Mouse (Mus musculus) CH12.LX (cell line): ENCODE data around the gene Fuz. TPM values are rescaled to one million over a fixed set of nuclear protein-coding genes. Genes with fewer than 3 reads are reported as not detected.

ENCODE experiments used
- DNase-seq: peaks from one replicate; pipeline ENCODE4 v3.0.0-alpha.2; 2013; ENCODE audit errors: extremely low read depth
- H3K27ac ChIP-seq: 2 replicates; pipeline ENCODE4 v1.5.1; 2012; ENCODE audit warnings: low read depth, mild to moderate bottlenecking, control low read depth, moderate library complexity; ENCODE audit not compliant: insufficient read depth
- H3K27me3 ChIP-seq: replicated peaks from 2 replicates; pipeline ENCODE3; 2012; ENCODE audit warnings: inconsistent platforms
- H3K36me3 ChIP-seq, 2 experiments: replicated peaks in 1 of 2; 2 replicates each; pipeline versions ENCODE3 to v1.6.1; 2012; ENCODE audit warnings: inconsistent platforms in 1 of 2, low read length in 1 of 2, mild to moderate bottlenecking in 1 of 2, mixed read lengths in 1 of 2, moderate library complexity in 1 of 2; ENCODE audit not compliant: control insufficient read depth in 1 of 2, insufficient read depth in 1 of 2
- H3K4me1 ChIP-seq, 2 experiments: 2 replicates each; pipeline ENCODE4 v1.6.1; 2012; ENCODE audit warnings: inconsistent platforms in 1 of 2, moderate library complexity in 1 of 2; ENCODE audit not compliant: insufficient read depth in 2 of 2, control insufficient read depth in 1 of 2
- H3K4me2 ChIP-seq: 2 replicates; pipeline ENCODE4 v1.6.1; 2012; ENCODE audit warnings: low read depth, mild to moderate bottlenecking, control low read depth; ENCODE audit not compliant: poor library complexity, insufficient read depth, severe bottlenecking
- H3K4me3 ChIP-seq, 3 experiments: fragments of 150-350 bp in 1 of 3; sonication (generic) in 1 of 3; replicated peaks in 1 of 3; 2 replicates each; pipeline versions ENCODE3 to v1.5.1; 2011 to 2012; ENCODE audit warnings: low read depth in 2 of 3, low read length in 2 of 3, mild to moderate bottlenecking in 2 of 3, moderate library complexity in 2 of 3, control low read depth in 1 of 3, improper control_type of control experiment in 1 of 3, inconsistent platforms in 1 of 3, mixed read lengths in 1 of 3; ENCODE audit not compliant: poor library complexity in 1 of 3
- H3K79me2 ChIP-seq: replicated peaks from 2 replicates; pipeline ENCODE4 v1.6.1; 2012; ENCODE audit warnings: mild to moderate bottlenecking, moderate library complexity; ENCODE audit not compliant: control insufficient read depth, poor library complexity, insufficient read depth, severe bottlenecking; ENCODE audit errors: extremely low read depth
- H3K9ac ChIP-seq: 2 replicates; pipeline ENCODE4 v1.6.1; 2012; ENCODE audit warnings: low read depth, mild to moderate bottlenecking, control low read depth, moderate library complexity; ENCODE audit not compliant: insufficient read depth
- H3K9me3 ChIP-seq: replicated peaks from 2 replicates; pipeline ENCODE3; 2012; ENCODE audit warnings: low read length, inconsistent platforms, mixed read lengths
- CHD1 ChIP-seq: IDR thresholded peaks from 2 replicates; pipeline ENCODE4 v1.6.1; 2012; ENCODE audit warnings: low read depth, low read length, improper control_type of control experiment, inconsistent platforms
- CHD2 ChIP-seq: IDR thresholded peaks from 2 replicates; pipeline ENCODE4 v1.6.1; 2011; ENCODE audit warnings: low read length, improper control_type of control experiment
- ELF1 ChIP-seq: IDR thresholded peaks from 2 replicates; pipeline ENCODE4 v1.6.1; 2014; ENCODE audit warnings: low read depth, mild to moderate bottlenecking, inconsistent platforms, low read length, improper control_type of control experiment
- EP300 ChIP-seq: IDR thresholded peaks from 2 replicates; pipeline ENCODE4 v1.6.1; 2011; ENCODE audit warnings: low read length, improper control_type of control experiment
- KAT2A ChIP-seq: IDR thresholded peaks from 2 replicates; pipeline ENCODE4 v1.6.1; 2012; ENCODE audit warnings: low read length, improper control_type of control experiment, inconsistent platforms; ENCODE audit not compliant: insufficient replicate concordance
- MAX ChIP-seq: IDR thresholded peaks from 2 replicates; pipeline ENCODE4 v1.6.1; 2011; ENCODE audit warnings: low read length, improper control_type of control experiment
- MAZ ChIP-seq: IDR thresholded peaks from 2 replicates; pipeline ENCODE4 v1.6.1; 2012; ENCODE audit warnings: low read depth, mild to moderate bottlenecking, inconsistent platforms, low read length, improper control_type of control experiment, moderate library complexity
- MEF2A ChIP-seq: IDR thresholded peaks from 2 replicates; pipeline ENCODE4 v1.6.1; 2014; ENCODE audit warnings: low read depth, mild to moderate bottlenecking, inconsistent platforms, low read length, improper control_type of control experiment, borderline replicate concordance
- MYC ChIP-seq: IDR thresholded peaks from 2 replicates; pipeline ENCODE4 v1.6.1; 2011; ENCODE audit warnings: low read depth, mild to moderate bottlenecking, improper control_type of control experiment, low read length
- NRF1 ChIP-seq: IDR thresholded peaks from 2 replicates; pipeline ENCODE4 v1.6.1; 2014; ENCODE audit warnings: low read depth, mild to moderate bottlenecking, inconsistent platforms, low read length, improper control_type of control experiment, moderate library complexity
- POLR2A ChIP-seq: IDR thresholded peaks from 2 replicates; pipeline ENCODE4 v1.6.1; 2011; ENCODE audit warnings: low read depth, mild to moderate bottlenecking, improper control_type of control experiment, low read length
- SIN3A ChIP-seq: IDR thresholded peaks from 2 replicates; pipeline ENCODE4 v1.6.1; 2012; ENCODE audit warnings: low read length, improper control_type of control experiment, inconsistent platforms
- TBP ChIP-seq: conservative IDR thresholded peaks from 2 replicates; pipeline ENCODE4 v1.6.1; 2011; ENCODE audit warnings: low read depth, low read length, improper control_type of control experiment
- UBTF ChIP-seq: IDR thresholded peaks from 2 replicates; pipeline ENCODE4 v1.6.1; 2012; ENCODE audit warnings: low read depth, mild to moderate bottlenecking, inconsistent platforms, low read length, improper control_type of control experiment, moderate library complexity
- USF2 ChIP-seq: conservative IDR thresholded peaks from 2 replicates; pipeline ENCODE4 v1.6.1; 2011; ENCODE audit warnings: low read depth, low read length, improper control_type of control experiment
- ZC3H11A ChIP-seq: IDR thresholded peaks from 2 replicates; pipeline ENCODE4 v1.6.1; 2012; ENCODE audit warnings: low read depth, mild to moderate bottlenecking, inconsistent platforms, low read length, improper control_type of control experiment
- ZNF384 ChIP-seq: IDR thresholded peaks from 2 replicates; pipeline ENCODE4 v1.6.1; 2012; ENCODE audit warnings: low read depth, low read length, improper control_type of control experiment, inconsistent platforms
- dilution Hi-C: fragments of 300-500 bp; cut with MboI; formaldehyde crosslinking; loops from 2 replicates; pipeline ENCODE4 v1.14.3; 2020; ENCODE audit warnings: low sequenced_read_pairs; ENCODE audit not compliant: extremely low pct_unique_long_range_greater_than_20kb, extremely low pct_ligation_motif_present
- in situ Hi-C: fragments of 300-500 bp; cut with MboI; formaldehyde crosslinking; loops from 3 replicates; pipeline ENCODE4 v1.14.3; 2019; ENCODE audit warnings: low sequenced_read_pairs, low pct_ligation_motif_present, low pct_unique_long_range_greater_than_20kb, mixed read lengths
- polyA plus RNA-seq: library from polyadenylated mRNA; unstranded; fragments of >175 nt; gene quantifications from 2 replicates; pipeline ENCODE4 v1.2.1, GENCODE M21; 2012; ENCODE audit warnings: low read depth; ENCODE audit not compliant: insufficient read length
- total RNA-seq, 2 experiments: library from RNA; depleted of rRNA; stranded (reverse); fragments of 300-350 nt in 1 of 2; fragments of >200 nt in 1 of 2; gene quantifications; 2 replicates each; pipeline ENCODE4 v1.2.3; 2012 to 2014

The Fuz gene
- total and polyA plus RNA-seq, 3 experiments = 16.7 to 17.1 (median 16.9) TPM

DNA sequence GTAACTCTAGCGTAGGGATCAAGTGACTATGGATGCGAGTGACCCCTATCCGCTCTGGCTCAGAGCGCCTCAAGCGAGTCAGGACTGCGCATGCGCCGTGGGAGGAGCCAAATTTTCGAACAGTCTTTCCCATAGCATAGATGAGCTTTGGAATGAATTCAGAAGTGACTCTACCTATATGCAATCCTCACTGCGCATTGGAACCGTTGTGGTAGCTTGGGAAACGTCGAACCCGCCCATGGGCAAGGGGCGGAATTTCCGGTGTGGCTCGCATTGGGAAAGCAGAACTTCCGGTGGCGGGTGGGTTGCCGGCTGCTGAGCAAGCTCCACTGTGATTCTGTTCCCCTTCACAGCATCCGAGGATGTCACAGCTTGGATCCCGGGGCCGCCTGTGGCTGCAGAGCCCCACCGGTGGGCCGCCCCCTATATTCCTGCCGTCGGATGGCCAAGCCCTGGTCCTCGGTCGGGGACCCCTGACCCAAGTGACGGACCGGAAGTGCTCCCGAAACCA lies 38.8 kb upstream of the Fuz start, which contains the start of gene Pnkp (continued):
- TF ChIP-seq CHD1 (no peak), USF2 (no peak), ZC3H11A (no peak), POLR2A (peak; percentile 79), MYC (peak; percentile 39; the same call in 1 of the 2 replicates), ELF1 (peak; percentile 83)

DNA sequence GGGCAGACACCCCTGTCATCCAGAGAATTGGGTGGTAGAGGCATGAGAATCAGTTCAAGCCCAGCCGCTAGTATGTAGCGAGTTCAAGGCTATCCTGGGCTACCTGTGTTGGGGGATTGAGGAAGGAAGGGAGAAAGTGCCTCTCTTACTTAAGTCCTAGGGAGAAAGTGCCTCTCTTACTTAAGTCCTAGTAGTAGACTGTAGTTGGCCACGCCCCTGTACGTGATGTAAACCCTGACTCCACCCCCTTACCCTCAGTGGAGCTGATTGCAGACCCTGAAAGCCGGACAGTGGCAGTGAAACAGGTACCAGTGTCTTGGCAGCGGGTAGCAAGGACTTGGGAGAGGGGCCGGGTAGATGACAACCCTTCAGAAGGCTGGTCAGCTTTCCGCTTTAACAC lies 38.0 kb upstream of the Fuz start:
- H3K27me3 ChIP-seq = no peaks in the 10 kb centered on the region
- in situ Hi-C loops = loop anchor here (10.0 kb wide), 1 partner anchor 97 kb away; no protein-coding TSS in a partner anchor
- H3K79me2 ChIP-seq = 0 out of 2 replicates have a peak, but pooled peaks cover under 1% of the 10 kb centered on the region
- dilution Hi-C loops = no loop called here
- H3K9me3 ChIP-seq = no peaks in the 10 kb centered on the region
- DNase-seq = peak; percentile 68
- H3K4me1 ChIP-seq = peaks cover 21 to 62% of the 10 kb centered on the region in 2 experiments
- peak overlapping the region; percentile 64 to 92 (median 72) for H3K4me3 ChIP-seq
- TF ChIP-seq MEF2A (no peak), TBP (no peak), SIN3A (no peak), NRF1 (no peak), CHD2 (no peak), UBTF (no peak)
- H3K36me3 ChIP-seq = peaks cover 21 to 44% of the 10 kb centered on the region in 2 experiments
- H3K9ac ChIP-seq = peak overlapping the region; percentile 74; the same call in 1 of the 2 replicates
- H3K27ac ChIP-seq = no peak overlapping the region
- H3K4me2 ChIP-seq = peak overlapping the region; percentile 63

DNA sequence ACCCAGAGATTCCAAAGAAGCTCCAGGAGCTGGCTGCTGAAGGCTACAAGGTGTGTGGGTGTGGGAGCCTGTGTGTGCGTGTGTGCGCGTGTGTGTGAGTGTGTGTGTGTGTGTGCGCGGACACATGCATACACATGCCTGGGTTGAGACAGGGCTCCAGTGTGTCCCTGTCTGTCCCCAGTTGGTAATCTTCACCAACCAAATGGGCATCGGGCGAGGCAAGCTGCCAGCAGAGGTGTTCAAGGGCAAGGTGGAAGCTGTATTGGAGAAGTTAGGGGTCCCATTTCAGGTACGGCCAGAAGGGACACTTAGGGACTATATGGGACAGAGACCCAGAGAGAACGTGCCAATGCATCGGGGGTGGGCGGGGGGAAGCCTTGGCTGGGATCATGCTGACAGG lies 36.0 kb upstream of the Fuz start:
- in situ Hi-C loops = loop anchor here (10.0 kb wide), 1 partner anchor 95 kb away; no protein-coding TSS in a partner anchor
- no peaks in the 10 kb centered on the region for H3K79me2 ChIP-seq
- no peak overlapping the region for H3K4me3 ChIP-seq

More for the DNA sequence above, 36.0 kb upstream of the Fuz start:
- H3K36me3 ChIP-seq = peaks cover 37 to 59% of the 10 kb centered on the region in 2 experiments
- H3K27ac ChIP-seq = no peak overlapping the region
- TF ChIP-seq ZNF384 = no peak
- TF ChIP-seq EP300 = no peak
- TF ChIP-seq SIN3A = no peak
- no peak for TF ChIP-seq MAZ
- TF ChIP-seq CHD1 = no peak
- no peak for TF ChIP-seq MAX
- TF ChIP-seq KAT2A = no peak
- no peak overlapping the region for H3K9ac ChIP-seq
- no peak for DNase-seq
- H3K4me1 ChIP-seq = peaks cover 20 to 60% of the 10 kb centered on the region in 2 experiments
- H3K27me3 ChIP-seq = no peaks in the 10 kb centered on the region
- H3K4me2 ChIP-seq = no peak overlapping the region
- dilution Hi-C loops = no loop called here
- no peaks in the 10 kb centered on the region for H3K9me3 ChIP-seq
